Mouse (Mus musculus) layer of hippocampus, adult 2 months (tissue): ENCODE results near the gene 4921524J17Rik. TPM values are rescaled to one million over a fixed set of nuclear protein-coding genes. Genes with fewer than 3 reads are reported as not detected.

ENCODE experiments used
- DNase-seq, 2 experiments: peaks; one replicate each; pipeline ENCODE4 v3.0.0; 2022; ENCODE audit warnings: low spot score in 2 of 2
- H3K27ac ChIP-seq: fragments of 200-600 bp; 2 replicates; pipeline ENCODE4 v1.8.1; 2022
- H3K4me3 ChIP-seq: fragments of 200-600 bp; 2 replicates; pipeline ENCODE4 v1.8.1; 2022; ENCODE audit warnings: mild to moderate bottlenecking
- CTCF ChIP-seq: fragments of 200-600 bp; conservative IDR thresholded peaks from 2 replicates; pipeline ENCODE4 v1.8.1; 2022; ENCODE audit warnings: antibody characterized with exemption, mild to moderate bottlenecking, moderate library complexity
- total RNA-seq, 2 experiments: library from RNA; stranded (reverse); gene quantifications; 2 replicates each; pipeline ENCODE4 v1.2.3; 2021

The 4921524J17Rik gene
- total RNA-seq, 2 experiments from 2014 or later, result 16.5 to 17.7 TPM

DNA sequence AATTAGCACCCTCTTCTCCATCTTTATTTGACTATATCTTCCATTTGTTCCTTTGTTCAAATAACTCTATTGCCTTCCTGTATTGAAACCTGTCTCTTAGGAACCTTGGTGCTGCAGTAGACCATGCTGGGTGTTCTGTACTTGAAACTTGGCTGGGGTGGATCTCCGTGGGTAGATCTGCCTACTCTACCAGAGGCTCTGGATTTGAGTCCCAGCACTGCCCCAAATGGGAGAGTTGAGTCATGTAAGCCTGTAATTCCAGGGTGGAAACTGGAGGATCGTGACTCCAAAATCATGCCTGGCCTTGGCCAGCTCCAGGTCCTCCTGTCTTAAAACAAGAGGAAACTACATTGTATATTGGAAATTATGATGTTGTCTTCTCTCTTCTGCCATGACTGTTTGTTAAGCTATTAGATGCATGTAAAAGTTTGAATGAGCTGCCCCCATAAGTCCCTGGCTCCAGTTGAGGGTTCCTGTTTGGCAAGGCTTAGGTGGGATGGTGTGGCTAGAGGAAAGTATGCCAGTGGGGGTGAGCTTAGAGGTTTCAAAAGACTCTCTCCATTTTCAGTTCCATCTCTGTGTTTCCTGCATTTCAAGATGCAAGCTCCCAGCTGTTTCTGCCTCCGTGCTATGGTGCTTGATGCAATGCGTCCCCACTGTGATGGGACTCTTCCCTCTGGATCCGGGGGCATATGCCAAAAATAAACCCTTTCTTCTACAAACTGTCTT, 60.7 kb downstream of the 4921524J17Rik start:
- no peak for TF ChIP-seq CTCF
- H3K27ac ChIP-seq, result peak overlapping the region; percentile 52; the same call in 1 of the 2 replicates
- H3K4me3 ChIP-seq, result no peak overlapping the region
- DNase-seq, result peak; percentile 17 to 29

DNA sequence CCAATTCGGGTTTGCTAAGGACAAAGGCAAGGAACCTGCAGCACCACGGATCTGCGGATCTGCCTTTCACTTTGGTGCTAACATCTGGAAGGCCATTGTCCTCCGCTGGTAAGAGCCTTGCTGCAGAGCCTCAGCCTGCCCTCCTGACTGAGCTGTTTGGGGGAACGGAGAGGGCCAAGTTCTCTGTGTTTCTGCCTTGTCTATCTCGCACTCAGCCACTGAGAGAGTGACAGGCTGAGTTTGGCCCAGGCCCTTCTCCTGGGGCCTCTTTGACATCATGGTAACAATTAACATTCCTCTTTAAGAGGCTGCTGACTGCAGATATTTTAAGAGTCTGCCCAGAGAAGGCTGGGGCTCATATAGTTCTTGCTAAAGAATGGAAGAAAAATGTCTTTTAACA, 67.5 kb downstream of the 4921524J17Rik start:
- no peak for DNase-seq
- Histone ChIP-seq H3K4me3 (no peak overlapping the region), H3K27ac (no peak overlapping the region)
- no peak for TF ChIP-seq CTCF

DNA sequence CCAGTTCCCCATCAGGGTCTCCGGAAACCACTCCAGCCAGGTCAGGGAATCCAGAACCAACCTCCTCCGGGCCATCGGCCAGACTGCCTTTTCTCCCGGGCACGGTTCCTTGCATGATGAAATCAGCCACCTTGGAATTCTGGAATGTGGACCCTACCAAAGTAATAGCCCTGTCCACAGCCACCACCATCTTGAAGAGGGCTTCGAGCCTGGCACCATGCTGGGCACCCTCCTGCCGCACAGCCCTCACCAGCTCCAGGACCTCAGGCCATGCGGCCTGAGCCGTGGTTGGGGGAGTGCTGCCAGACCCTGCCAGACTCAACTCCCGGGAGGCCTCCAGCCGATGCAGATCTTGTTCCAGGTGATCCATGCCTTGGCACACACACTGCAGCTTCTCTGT, 68.0 kb downstream of the 4921524J17Rik start:
- no peak for DNase-seq
- Histone ChIP-seq H3K4me3 (no peak overlapping the region), H3K27ac (no peak overlapping the region)
- TF ChIP-seq CTCF, result no peak

DNA sequence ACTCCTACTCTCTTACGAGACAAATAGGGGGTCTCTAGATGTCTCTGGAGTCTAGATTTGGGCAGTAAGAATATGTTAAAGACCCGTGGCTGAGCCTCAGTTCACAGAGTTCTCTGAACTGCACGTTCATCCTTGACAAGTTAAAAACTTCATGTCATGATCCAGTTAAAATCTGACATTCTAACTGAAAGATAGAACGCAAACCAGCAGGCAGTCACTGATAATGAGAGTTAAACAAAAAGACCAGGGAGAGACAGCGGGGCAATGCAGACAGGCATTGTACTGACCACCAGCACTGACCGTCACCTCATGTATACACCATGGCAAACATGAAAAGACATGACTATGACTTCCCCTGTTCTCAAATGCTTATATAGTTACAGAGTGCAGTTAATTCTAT, 69.2 kb downstream of the 4921524J17Rik start:
- no peak for TF ChIP-seq CTCF
- Histone ChIP-seq H3K27ac (no peak overlapping the region), H3K4me3 (no peak overlapping the region)
- no peak for DNase-seq

DNA sequence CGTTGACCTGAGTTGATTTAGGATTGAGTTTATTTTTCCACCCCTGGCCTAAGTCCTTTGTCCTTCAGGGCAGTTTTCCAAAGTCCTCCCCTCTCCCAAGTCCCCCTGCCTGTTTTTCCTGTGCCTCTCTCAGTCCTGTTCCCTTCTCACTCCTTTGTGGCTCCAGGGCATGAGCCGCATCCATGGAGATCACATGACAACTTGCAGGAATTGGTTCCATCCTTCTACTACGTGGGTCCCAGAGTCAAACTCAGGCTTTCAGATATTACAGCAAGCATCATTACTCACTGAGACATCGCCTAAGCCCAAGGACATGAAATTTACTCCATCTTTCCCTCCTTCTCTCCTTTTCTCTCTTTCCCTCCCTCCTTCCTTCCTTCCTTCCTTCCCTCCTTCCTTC, 70.4 kb downstream of the 4921524J17Rik start:
- no peak for TF ChIP-seq CTCF
- no peak overlapping the region for H3K27ac ChIP-seq
- DNase-seq, result no peak
- H3K4me3 ChIP-seq, result no peak overlapping the region

Other genes starting within 250 kb of the 4921524J17Rik start
- not detected for gene Olfr371, start 206.8 kb downstream of the 4921524J17Rik start, total RNA-seq
- 10 to 100 TPM; 30.4 to 30.6 TPM for gene Orc6, start 133.2 kb downstream of the 4921524J17Rik start, total RNA-seq
- 100 to 1,000 TPM; 127 TPM for gene Vps35, start 133.0 kb downstream of the 4921524J17Rik start, total RNA-seq
- gene Mylk3, start 46.5 kb downstream of the 4921524J17Rik start, total RNA-seq, result 1 to 10 TPM; 4.1 to 4.9 TPM
- gene Gpt2, start 59.7 kb upstream of the 4921524J17Rik start, total RNA-seq, result 10 to 100 TPM; 70.9 to 88.3 TPM
- gene Dnaja2, start 122.5 kb upstream of the 4921524J17Rik start, total RNA-seq, result 100 to 1,000 TPM; 193 to 201 TPM